Mouse (Mus musculus) ovary, postnatal 14 days (tissue): ENCODE measurements around the gene Lmln.
"Not testable (repeated sequence)": the region's sequence is repeated elsewhere in the genome, so short reads cannot be mapped to it uniquely, and the experiment has no call there.

Experiments
- DNase-seq: peaks from one replicate; pipeline ENCODE4 v3.0.0; 2022; ENCODE audit warnings: low spot score

Lmln gene

DNA sequence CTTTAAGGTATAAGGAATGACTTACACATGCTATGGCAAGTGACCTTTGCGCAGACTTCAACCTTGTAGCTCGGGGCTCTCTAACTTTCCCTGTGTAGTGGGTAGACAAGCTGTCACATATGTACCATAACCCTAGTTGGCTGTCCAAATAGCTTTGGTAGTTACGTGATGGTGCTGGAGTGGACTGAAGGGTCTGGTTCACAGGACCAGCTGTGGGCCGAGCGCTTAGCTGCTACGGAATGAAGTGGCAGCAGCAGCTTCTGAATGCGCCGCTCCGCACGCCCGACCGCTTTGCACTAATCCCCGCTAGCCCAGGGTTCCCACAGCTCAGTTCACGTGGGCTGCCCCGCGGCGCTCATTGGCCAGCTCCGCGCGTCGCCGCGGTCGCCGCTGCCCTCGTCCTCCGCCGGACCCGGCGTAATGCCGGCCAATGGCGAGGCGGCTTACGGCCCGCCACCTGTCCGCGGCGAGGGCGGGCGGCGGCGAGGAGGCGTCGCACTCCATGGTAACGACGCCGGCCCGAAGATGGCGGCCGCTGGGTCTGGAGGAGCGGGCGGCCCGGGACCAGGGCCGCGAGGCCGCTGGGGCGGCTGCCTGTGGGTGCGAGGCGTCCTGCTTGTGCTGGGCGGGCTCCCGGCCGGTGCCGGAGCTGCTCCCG is at the start of gene Lmln:
Gene Lmln, plus strand, starts transcription at position 498 of the 658 bp plus-strand sequence.
- DNase-seq, result peak; percentile 84

GRCm38 (mm10) chr16:33013801-33014200 is 48.5 kb upstream of the Lmln start:
- no peak for DNase-seq

GRCm38 (mm10) chr16:33014921-33015320 is 47.4 kb upstream of the Lmln start:
- DNase-seq, result no peak

DNA sequence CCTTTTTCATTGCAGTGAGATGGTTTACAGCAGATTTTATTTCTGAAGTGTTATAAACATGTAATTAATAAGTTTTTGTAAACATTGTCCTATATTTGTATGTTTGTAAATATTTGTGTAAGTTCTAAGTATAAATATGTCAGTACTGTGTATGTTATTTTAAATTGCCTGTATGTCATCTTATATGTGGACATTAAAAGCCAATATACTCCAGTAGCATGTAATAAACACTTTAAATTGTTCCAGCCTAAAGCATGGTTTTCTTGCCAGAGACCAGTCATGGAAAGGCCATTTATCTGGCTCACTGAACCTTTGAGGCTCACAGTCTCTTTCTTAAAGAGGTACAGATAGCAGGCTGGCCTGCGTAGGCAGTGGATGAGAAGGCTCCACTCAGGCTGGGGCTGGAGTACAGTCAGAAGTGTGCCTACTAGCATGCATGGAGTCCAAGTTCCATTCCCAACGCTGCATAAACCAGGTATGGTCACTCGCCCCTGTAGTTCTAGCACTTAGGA is 46.9 kb upstream of the Lmln start:
- no peak for DNase-seq

DNA sequence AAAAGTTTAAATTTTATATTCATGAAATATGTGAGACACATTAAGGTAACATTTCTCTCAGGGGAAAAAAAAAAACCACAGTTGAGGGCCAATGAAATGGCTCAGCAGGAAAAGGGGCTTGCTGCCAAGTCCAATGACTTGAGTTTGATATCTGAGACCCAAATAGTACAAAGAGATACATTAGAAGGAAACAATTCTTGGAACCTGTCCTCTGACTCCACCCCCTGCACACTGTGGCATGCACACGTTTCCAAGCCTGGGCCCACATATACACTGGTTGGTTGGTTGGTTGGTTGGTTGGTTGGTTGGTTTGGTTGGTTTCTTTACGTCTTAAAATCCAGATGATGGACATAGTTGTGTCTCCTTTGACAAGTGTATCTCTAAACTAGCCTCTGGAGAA is 46.3 kb upstream of the Lmln start:
- DNase-seq, result no peak

- DNase-seq, result no peak
These were observed 44.5 kb upstream of the Lmln start for GRCm38 (mm10) chr16:33017677-33018349.

DNA sequence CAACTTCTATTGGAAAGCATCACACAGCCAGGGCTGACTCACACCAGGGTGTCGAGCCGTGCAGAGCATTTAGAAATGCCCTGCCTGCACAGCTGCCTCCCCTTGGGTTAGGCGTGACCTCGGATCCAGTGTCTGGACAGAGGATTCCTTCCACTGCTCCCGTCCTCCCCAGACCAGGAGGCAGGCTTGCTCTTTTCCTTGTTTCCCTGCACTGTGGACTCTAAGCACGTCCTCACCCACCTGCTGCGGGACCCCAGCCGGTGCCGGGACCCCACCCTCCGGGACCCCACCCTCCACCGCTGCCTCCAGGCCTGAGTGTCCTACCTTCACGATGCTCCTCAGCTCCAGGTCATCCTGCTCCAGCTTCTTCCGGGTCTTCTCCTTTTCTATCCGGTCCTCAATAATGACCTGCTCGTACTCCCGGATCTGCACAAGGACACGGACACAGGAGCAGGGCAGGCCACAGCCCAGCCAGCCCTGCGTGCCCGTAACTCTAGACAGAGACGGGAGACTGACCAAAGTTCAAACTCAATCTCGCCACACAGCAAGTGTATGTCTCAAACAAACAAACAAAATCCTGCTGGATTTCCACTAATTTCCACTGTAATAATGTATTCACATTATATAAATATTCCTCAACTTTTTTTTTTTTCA is 43.1 kb upstream of the Lmln start:
- no peak for DNase-seq

- DNase-seq, result no peak
These were observed 40.9 kb upstream of the Lmln start for GRCm38 (mm10) chr16:33021381-33021780.

GRCm38 (mm10) chr16:33023750-33024149 is 38.6 kb upstream of the Lmln start:
- peak; percentile 88 for DNase-seq

DNA sequence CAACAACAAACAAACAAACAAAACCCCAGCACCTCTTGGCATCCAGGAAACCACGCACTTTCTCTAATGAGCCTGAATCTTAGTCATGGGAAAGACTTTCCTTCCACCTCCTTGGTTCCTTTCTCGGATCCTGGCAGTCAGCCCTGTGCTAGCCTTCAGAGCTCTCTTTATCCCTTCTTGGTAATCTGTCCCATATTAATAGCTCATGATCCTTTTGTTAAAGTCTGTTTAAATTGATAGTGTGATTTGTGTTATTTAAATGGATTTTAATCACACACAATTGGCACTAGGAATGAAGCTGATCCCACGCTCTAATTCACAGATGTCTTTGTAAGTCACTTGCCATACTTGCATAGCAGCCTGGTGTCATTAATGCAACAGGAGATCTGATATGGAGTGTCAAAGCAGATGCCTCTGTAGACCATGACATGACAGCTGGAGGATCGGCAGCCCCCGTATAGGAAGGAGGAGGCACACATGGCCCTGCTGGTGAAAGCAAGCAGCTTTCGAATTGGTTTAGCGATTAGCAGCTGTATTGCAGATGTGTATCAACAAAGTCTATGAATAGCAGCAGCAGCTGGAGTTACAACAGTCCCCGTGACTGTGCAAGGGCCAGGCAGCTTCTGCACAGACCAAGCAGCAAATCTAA is 37.7 kb upstream of the Lmln start:
- no peak for DNase-seq

DNA sequence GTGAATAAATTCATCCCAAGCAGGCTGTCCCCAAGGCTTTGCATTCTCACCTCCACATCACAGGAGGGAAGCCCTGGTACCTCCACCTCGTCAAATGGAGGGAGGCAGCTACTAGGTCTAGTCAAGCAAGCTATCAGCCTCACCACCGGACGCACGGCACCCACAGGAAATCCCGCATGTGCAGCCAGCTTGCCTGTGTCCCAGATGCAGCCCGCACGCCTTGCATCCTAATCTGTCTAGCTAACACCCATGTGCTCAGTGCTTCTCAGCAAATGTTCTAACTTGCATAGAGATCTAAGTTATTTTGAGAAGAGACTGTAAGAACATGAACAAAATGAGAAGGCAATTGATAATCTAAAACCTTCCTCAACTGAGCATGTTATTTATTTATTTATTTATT is 36.0 kb upstream of the Lmln start:
- no peak for DNase-seq

GRCm38 (mm10) chr16:33036006-33036405 is 26.3 kb upstream of the Lmln start:
- DNase-seq, result no peak

- no peak for DNase-seq
These were observed 19.6 kb upstream of the Lmln start for GRCm38 (mm10) chr16:33042682-33043081.

DNA sequence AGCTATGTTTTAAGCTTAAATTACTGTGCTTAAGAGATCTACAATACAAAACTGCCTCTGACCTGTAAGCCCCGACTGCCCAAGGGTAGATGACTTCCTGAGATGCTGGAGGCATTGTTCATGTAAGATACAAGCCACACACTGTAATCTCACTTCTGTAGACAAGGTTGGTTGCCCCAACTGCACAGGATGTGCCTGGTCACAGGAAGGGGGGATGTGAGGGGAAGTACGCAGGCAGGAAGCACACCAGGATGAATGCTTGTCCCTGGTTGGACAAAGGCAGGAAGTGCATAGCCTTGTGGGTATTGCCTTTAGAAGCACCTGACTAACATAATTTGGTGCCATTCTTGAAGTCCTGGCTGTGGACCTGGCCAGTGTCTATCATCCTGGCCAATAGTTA is 19.1 kb upstream of the Lmln start:
- DNase-seq, result no peak

- DNase-seq, result no peak
These were observed 14.3 kb upstream of the Lmln start for GRCm38 (mm10) chr16:33048004-33048403.

- no peak for DNase-seq
These were observed 13.6 kb upstream of the Lmln start for GRCm38 (mm10) chr16:33048686-33049085.

GRCm38 (mm10) chr16:33049809-33050208 is 12.5 kb upstream of the Lmln start:
- no peak for DNase-seq

DNA sequence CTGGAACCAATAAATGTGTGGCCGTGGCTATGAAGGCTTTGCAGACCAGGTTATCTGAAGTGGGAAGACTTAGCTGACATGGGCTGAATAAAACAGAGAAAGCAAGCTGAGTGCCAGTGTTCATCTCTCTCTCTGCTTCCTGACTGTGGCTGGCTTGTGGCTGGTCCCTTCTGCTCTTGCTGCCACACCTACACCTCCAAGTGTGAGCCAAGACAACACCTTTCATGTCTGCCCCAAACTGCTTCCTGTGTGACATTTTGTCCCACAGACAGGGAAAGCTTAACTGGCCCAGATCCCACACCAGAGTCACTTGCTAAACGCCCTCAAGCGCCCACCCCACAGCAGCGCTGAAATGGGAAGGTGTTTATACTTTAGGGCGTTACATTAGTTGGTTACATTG is 9.2 kb upstream of the Lmln start:
- no peak for DNase-seq

- DNase-seq, result not testable (repeated sequence)
These were observed 7.4 kb upstream of the Lmln start for GRCm38 (mm10) chr16:33054927-33055326.

DNA sequence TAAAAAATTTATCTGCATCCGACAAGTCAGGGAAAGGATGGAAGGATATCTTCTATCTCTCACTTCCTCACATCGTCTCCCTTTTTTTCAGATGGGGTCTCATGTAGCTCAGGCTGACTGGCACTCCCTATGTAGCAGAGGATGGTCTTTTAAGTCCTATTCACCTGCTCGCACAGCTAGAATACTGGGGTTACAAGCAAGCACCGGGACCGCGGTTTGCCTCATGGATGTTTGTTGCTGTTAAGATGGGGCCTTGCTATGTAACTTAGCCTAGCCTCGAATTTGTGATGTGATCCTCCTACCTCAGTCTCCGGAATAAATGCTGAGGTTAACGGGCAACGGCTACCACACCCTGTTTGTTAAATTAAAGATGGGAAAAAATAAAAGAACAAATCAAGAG is 6.7 kb upstream of the Lmln start:
- DNase-seq, result no peak

DNA sequence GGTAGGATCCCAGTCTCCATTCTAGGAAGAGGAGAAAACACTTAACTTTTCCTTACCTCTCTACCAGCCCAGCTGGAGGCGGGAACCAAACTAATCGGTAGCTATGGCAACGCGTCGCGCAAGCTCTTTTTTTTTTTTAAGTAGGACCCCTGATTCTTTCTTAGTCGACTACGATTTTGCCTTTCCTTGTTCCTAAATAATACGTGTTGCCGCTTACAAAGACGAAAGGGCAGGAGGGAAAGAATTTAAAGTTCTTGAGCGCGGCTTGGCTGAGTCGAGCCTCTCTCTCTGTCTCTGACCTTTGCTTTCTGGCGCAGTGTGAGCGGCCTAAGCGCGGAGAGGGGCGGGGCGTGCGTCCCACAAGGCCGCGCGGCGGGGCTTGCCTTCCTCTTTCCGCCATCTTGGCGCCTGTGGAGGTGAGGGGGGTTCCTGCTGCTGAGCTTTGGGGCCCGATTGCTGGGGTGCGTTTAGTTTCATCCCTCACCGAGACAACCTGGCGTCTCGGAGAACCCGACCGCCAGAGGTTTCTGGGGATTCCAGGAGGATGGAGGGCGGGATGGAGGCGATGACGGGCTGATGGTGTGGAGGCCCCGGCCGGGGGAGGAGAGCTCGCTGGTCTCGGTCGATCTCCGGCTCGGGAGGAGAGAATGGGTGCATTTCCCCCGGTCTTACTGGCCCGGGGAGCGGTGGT is 6.1 kb upstream of the Lmln start, which contains the start of the genes Iqcg and Rpl35a:
Gene Iqcg, minus strand, starts transcription at position 124 of the 691 bp plus-strand sequence.
Gene Rpl35a, plus strand, starts transcription at position 359 of the 691 bp plus-strand sequence.
- DNase-seq, result peak; percentile 81

DNA sequence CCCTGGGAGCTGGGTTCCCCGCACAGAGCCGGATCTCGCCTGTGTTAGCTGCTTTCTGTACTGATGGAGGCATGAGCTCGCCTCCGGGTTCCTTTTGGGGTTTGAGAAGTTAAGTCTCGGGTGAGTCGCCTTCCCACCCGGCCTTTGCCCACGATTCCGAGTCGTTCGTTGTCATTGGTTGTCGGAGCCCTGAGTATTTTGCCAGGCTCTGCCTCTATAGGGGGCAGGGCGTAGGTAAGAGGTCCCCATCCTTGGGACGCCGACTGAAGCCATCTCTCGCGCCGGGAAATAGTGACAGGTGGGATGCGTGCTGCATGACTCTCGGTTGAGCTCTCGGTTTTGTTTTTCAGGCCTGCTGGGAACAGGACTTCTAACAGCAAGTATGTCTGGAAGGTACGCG is 5.5 kb upstream of the Lmln start:
- no peak for DNase-seq
